Mouse (Mus musculus): ENCODE results near the gene March11.

GRCm38 (mm10) chr15:26344329-26344728 is 35.5 kb downstream of the March11 start:
- TF ChIP-seq CTCF (IDR thresholded peaks at IDR 0.05; ENCODE audit: low read depth, low read length) (no peak), POLR2A (IDR thresholded peaks at IDR 0.05; ENCODE audit: borderline replicate concordance, low read depth, low read length) (no peak)

All from bone marrow macrophage, adult 2 months (primary cell).